Mouse (Mus musculus) frontal cortex, postnatal 25 days (tissue): ENCODE results near the gene Prelid3b.

ENCODE experiments used
- DNase-seq, 2 experiments: peaks; one replicate each; pipeline ENCODE4 v3.0.0; 2022; ENCODE audit warnings: low spot score in 2 of 2

Gene Prelid3b

DNA sequence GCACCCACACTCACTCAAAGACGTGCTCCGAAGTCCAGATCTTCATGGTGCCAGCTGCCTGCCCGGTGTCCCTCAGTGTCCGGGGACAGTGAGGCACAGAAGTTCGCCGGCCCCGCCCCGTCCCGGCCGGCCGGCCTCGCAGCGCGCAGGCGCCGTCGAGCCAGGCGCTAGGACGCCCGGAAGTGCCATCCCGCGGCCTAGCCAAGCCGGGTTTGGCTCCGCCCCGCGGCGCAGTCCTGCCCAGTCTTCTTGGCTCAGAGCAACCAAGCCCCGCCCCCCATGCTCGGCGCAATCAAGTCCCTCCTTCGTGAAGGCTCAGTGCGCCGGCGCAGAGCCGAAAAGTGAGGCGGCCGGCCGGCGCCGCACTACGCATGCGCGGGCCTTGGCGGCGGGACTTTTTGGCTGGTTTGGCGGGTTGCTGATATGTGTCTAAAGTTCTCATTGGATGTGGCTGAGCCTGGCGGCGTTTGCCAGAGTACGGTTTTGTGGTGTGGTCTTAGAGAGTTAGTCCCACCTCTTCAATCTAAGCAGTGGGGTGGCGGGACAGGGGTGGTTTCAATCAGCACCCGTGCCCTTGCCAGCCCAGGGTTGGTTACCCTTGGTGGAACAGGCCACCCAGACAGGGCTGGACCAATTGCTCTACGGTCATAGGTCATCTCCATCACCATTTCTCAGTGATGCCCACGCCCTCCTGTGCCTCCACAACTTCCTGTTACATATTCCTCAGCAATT is at the start of gene Prelid3b:
Gene Prelid3b, minus strand, starts transcription at position 264 of the 732 bp plus-strand sequence.
- DNase-seq: peak; percentile 99

DNA sequence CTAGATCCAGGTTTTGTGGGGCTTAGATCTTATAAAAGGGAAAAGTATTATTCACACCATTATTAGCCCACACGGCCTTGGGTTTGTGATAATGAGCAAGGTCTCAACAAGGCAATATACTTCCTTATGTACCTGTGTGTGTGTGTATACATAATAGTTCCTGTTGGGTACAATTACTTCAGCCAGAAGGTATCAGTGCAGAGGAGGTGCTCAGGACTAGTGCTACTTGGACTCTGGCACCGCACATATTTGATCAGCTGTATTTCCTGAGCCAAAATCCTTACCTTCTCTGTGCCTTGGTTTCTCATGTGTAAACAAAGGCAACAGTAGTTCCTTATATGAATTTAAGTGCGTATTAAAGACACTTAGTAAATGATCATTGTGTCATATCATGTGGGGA is 49.3 kb upstream of the Prelid3b start:
- DNase-seq: no peak

DNA sequence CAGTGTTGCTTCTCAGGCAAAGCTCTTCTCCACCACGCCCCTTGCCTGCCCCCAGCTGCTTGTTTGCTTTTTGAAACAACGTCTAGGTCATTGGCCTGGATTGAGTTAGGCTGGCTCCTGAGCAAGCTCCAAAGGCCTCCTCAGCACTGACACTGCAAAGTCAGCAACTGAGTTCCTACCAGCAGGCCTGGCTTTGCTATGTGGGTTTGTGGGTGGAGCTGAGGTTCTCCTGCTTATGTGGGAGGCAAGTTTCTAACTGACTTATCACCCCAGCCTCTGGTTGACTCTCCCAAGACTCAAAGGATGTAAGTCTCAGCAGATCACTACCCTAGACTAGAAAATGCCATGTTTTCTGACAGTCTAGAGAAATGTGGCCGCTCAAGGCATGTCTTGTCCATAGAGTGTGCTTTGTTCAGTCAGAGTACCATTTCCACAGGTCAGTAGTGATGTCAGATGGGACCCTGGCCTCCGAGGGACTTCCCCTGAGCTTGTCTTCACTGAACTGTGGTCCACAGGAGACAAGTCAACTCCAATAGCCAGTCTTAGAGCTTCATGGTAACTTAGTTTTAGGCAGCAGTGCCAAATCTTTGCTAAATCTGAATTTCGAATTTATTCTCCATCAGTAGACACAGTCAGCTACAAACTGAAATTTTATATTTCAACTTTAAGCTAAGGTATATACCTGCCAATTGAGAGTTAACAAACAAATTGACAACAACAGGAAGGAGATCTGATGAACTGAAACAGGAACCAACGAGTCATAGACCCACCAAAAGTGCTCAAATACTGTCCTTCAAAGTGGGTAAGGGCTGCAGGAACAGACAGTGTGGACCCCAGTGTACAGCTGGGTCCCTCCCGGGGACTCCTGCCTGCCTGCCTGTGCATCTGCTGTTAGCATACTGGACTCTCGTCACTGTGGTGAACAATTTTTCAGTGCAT is 44.5 kb upstream of the Prelid3b start:
- no peak for DNase-seq

DNA sequence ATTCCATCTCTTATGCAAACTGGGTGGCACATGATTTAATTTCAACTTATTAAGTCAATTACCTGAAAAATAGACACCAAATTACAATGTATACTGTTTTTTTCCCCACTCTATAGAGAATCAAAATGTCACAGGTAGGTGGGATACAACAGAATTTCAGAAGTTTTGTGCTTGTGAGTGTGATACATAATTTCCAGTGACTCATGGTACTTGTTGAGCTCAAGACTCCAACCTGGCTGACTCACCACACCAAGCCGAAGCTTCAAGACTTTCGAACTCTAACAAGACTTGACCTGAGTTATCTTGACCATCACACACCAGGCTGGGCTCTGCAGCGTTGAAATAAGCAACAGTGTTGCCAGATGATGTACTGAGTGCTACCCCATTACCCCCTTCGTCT is 42.0 kb upstream of the Prelid3b start:
- no peak for DNase-seq

DNA sequence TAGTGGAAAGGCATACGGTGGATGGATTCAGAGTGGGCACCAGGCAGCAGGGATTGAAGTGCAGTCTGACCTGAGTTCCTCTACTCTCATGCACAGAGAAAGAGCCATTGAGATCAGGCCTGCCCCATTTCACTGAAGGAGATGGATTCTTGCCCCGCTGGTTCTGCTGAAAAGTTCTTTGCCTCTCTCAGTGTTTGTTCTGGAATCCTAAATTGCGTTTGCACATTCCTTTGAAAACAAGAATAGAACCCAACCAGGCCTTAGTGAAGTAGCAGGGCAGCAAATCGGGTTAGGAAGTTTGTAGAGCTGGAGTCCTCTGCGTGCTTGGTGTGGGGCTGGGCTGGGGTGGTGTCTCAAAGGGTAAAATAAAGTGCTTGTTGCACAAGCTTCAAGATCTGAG is 40.9 kb upstream of the Prelid3b start:
- DNase-seq: no peak

DNA sequence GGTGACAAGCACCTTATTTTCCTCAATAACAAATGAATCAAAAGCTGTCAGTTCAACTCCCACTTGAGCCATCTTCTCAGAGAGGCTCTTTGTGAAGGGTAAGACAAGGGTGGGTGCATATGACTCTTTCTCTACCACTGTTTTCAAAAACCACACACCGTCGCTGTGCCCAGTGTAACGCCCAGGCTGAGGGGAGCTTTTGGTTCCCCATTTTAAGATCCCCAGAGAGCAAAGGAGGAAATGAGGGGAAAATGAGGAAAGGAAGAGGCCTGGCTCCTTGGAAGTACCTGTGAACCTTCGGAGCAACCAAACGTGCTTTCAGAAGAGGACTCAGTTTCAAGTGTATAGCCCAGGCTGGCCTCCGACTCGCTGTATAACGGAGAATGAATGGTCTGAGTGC is 36.9 kb upstream of the Prelid3b start:
- DNase-seq: no peak

DNA sequence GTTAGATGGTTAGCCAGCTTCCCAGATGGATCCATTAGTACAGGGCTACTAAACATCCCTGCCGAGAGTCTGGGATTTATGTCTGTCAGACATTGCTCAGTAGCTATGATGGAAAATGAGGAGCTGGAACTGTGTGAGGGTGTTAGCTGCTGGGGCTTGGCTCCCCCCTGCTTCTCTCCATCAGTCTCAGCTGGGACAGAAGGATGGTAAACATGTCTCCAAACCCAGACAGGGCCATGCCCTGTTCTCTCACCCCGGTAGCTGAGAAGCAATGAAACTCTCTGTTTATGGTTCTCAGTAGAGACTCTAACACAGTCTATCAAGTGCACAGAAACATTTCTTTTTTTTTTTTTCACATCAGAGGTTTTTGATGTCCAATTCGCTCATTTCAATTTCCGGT is 35.1 kb upstream of the Prelid3b start:
- DNase-seq: no peak

DNA sequence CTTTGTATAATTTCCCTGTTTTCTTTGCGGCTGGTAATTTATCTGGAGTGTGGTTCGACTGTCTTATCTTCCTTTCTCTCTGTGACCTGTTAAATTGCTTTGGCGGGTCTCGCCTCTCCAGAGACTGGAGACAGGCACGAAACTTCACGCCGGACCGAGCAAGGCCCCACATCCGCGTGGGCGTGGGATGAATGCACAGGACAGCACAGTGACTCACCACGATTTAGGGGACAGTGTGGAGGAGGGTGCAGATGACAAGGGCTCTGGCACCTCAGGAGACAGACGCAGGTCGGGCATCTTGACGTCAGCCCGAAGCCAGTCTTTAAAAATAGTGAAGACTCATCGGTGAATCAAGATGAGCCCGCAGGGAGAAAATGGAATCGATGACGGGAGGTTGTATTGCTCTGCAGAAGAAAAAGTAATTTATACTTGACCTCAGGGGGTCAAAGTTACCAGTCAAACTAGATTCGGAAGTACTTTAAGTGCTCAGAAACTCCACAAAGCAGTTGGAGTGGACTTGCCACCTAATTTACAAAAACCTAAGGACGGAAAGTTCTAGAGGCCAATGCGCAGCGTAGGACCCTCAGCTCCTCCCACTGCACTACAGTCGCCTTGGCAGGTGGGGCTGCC is 30.1 kb upstream of the Prelid3b start:
- DNase-seq: peak in 1 of 2 experiments; percentile 6

DNA sequence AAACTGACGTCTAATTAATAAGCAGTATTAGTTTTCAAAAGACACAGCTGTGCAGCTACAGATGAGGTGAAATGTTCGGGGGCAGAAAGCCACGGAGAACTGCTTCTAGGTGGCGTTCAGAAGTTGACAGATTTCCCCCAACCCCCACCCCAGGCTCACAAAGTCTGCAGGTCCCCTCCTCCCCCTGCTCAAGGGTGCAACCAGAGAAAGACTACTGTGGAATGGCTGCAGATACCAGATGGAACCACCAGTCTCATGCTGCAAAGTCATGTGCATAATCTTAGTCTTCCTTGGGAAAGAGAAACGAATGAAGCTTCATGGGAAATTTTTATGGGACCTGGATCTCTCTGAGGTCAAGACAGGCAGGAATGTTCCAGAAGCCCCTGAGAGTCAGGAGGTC is 29.4 kb upstream of the Prelid3b start:
- no peak for DNase-seq

DNA sequence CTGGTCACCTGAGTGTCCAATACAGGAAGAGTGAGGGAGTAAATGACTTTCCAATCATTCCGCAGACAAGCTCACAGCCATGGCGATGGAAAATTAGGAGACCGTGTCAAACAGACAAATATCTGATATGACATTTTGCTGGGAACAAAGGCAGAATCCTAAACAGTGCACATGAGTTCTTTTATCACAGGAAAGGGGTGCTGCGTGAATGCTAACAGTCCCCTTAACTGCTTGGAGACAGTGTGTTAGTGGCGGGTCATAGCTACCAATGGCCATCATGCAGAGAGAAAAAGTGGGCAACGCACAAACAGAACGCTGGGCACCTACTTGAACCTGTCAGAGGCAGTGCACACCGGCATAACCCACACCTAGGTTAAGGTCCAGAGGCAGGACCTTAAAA is 28.6 kb upstream of the Prelid3b start:
- no peak for DNase-seq

DNA sequence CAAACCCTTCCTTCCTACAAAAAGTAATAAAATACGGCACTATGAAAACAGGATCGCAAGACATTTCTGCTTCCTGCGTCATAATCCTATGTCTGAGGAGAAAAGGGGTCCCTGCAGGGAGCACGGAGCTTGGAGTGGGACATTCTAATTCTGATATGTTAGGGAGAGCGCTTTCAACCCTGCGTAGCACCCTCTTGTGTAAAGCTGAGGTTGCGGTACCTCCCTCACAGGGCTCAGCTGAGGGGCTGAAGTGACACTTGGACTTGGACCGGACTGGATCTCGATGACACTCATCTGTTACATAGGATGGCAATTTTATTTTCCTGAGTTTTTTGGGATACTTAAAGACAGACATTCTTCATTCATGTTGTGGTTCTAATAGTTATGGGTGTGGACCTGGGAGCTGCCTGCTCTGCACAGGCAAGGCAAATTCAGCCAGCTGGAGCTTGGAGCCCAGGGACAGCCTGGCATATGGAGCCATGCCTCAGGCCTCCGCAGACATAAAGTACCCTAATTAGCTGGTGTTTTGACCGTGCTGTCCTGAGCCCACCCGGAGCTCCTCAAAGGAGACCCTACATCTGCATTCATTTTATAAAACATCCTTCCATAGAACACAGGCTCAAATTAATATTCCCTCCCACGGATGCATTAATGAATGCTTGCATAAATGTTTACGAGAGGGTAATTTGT is 28.1 kb upstream of the Prelid3b start:
- DNase-seq: no peak

DNA sequence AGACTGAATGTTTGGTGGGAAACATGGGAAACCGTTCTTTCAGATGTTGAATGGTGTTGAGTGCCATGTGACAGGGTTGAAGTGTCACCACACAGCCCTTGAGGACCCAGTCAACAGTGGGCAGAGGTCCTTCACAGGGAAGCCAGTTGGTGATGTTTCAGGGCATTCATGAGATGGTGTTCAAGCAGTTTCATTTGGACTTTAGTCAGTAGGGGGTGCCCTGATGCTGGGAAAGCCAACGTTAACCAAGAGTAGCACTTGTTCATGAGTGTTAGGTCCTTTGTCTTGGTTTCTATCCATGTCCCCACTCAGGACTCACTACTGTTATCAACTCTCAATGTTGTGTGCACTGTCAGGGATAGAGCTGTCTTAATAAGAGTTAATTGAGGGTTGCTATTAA is 20.0 kb upstream of the Prelid3b start:
- no peak for DNase-seq

DNA sequence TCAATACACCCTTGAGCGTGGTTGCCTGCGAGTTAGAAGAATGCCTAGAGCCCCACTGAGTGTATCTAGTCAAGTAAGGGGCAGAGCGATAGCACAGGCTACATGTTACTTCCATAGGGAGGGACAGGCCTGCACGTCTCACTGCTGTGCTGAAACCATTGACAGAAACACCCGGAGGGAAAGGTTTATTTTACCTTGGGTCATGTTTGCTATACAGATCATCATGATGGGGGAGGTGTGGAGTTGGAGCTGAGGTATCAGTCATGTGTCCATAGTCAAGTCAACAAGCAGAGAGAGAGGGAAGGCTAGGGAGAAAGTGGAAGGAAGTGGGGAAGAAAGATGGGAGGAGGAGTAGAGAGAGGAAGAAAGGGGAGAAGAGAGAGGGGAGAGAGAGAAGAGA is 14.1 kb upstream of the Prelid3b start:
- DNase-seq: no peak

DNA sequence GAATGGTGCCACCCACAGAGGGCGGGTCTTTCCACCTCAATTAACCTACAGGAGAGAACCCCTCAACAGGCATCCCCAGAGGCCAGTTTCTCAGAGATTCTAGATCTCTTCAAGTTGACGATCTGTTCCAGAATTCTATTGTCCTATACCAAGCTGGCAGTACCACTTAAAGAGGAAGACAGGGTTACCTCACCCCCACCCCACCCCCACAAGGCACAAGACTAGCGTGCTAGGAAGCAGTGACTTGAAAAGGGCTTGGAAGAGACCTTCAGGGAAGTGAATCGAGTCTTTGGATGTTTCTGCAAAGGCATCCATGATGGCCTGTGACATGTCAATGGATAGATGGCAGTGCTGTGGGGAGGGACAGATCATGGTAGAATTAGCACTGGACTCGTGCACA is 5.9 kb upstream of the Prelid3b start:
- DNase-seq: no peak

DNA sequence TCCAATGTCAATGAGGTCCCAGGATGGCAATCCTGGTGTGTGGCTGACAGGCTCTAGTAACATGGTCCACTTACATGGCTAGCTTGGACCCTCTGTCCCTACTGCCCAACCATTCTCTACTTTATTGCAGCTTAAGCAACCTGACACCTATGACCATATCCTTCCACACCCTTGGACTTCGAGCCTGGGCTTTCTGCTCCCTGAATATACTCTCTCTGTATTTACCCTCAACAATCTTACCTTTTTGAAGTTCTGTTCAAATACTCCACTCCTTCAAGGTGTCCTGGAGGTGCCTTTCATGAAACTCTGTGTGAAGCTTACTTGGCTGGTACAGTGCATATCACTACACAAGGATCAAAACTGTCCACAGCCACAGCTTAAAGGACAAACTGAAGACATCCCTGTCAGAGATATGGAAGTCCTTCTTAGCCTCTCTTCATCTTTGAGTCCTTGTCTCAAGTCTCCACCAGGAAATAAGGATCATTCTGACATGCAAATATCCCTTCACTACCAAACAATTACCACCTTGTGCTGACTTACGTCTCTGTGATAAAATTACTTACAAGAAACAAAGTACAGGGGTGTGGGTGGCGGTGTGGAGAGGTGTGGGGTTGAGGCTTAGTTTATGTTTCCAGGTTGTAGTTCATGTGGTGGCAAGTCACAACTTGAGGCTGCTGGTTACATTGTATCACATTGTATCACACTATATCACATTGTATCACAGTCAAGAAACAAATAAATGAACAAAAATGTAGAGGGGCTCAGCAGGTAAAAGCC is 4.8 kb upstream of the Prelid3b start:
- no peak for DNase-seq

DNA sequence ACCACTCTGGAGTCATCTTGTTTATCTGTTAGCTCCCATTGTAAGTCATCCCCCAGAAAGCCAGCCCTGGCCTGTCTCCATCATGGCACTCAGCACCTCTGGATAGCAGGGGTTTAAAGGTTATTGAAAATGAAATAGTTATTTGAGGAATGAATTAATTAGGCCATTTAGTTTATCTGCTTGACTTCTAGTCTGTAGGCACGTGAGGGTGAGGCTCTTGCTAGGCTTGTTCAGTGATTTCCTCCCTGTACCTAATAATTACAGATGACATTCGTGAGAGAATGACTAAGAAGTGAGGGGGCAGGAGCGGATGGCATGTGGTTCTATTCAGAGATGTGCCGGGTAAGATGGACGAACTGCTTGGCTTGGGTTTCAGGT is 658 bp upstream of the Prelid3b start:
- no peak for DNase-seq

DNA sequence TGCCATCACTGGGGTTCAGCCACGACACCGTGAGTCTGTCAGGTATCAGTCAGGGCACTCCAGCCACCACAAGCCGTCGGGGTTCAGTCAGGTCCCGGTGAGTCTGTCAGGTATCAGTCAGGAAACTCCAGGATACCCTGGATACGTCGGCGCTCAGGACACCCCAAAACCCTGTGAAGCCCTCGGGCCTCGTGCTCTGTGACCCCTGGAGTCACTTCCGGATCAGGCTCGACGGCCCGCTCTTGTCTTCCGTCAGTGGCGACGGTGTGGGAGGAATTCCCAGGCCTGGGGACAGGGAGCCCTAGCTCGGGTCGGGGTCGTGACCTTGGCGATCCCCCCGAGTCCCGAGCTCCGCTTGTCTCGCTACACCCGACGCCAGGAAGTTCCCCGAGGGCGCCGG is 474 bp downstream of the Prelid3b start:
- no peak for DNase-seq

DNA sequence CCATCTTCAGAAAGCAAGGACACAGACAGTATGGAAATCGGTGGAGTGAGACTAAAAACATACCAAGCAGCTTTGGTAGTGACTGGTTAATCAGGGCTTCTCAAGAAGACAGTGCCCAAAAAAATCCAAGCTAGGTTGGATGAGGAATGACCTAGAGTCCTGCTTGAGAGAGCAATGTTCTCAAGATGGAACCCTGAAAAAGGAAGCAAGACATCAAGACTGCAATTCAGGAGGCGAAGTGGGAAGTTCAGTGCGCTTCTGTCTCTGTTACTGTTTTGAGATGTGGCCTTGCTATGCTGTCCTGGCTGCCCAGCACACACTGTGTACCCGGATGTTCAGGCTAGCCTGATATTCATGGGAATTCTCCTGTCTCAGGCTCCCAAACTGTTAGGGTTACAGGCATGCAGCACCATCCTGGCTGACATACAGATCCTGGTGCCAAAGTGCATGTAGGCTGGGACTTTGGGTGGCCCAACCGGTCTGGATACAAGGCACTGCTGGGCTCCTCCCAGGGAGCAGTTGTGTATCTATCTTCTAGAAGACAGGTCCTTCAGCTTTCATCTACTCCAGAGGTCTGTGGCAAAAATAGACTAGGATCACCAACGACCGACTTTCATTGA is 2.0 kb downstream of the Prelid3b start:
- no peak for DNase-seq

DNA sequence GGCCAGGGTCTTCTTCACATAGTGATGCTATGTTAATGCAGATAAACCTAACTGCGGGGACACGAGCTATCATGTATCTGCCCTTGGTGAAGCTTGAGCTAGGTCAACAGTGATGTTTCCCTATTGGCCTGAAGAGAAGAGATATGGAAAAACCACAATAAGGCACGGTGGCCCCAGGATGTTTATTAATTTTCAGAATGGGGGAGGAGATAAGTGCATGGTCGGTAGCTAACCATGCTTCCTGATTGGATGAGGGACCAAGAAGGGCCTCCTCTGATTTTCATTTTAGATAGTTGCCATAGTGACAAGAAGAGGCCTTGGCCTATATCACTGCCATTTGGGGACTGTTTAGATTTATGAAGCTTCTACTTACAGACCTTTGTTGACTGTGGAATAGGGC is 2.5 kb downstream of the Prelid3b start:
- no peak for DNase-seq

DNA sequence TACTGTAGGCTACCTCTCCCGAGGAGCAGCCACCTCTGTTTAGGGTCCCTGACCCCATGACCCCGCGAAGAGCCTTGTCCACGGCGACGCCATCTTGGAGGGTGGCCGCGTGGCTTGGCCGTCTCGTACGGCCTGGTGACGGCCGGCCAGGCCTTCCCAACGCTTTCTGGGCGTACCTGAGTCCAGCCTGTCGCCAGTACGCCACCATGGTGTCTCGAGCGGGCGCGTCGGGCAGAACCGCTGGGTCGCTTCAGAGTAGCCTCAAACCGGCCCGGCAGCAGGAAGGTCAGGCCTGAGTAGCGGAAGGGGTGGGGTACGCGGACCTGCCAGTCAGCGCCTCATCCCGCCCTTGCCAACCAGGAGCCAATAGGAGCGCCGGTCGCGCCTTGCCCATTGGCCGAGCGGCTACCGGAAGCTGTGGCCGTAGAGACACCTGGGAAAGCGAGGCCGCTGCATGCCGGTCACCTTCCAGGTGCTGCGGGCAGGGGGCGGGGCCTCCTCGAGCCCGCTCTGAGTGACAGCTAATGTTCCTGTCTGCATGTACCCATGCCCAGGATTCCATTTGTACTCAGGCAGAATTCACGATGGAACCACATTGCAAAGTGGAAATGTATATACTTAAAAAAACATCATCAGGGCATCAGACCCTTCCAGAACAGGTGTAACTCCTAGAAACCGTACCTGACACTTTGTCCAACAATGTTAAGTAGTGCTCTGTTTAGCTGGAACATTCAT is 8.9 kb downstream of the Prelid3b start, which contains the start of gene Atp5e:
Gene Atp5e, minus strand, starts transcription at position 317 of the 735 bp plus-strand sequence.
- peak; percentile 87 to 95 for DNase-seq
